Mouse (Mus musculus): ENCODE measurements around the gene Mrpl19. TPM values are rescaled to one million over a fixed set of nuclear protein-coding genes. Genes with fewer than 3 reads are reported as not detected.

Gene Mrpl19
- polyA plus RNA-seq, 1 experiment: 10.4 TPM

GRCm38 (mm10) chr6:81956399-81956798 is 9.4 kb downstream of the Mrpl19 start:
- WGBS: 87% methylated on average over 4 of the region's 4 CpGs
- no peaks in the 10 kb centered on the region; the same call in 1 of the 2 replicates for H3K4me1 ChIP-seq (ENCODE audit: control insufficient read depth, insufficient read depth, low read length)
- H3K27ac ChIP-seq (ENCODE audit: control insufficient read depth, insufficient read depth, low read depth, low read length, poor library complexity): no peak overlapping the region
- no peak for TF ChIP-seq CTCF (IDR thresholded peaks at IDR 0.05; ENCODE audit: control insufficient read depth, insufficient read depth, low read length)
- TF ChIP-seq POLR2A (IDR thresholded peaks at IDR 0.05; ENCODE audit: borderline replicate concordance, control insufficient read depth, low read depth, low read length): no peak
- no peak overlapping the region for H3K4me3 ChIP-seq (replicated peaks; ENCODE audit: control insufficient read depth, low read depth, low read length)

GRCm38 (mm10) chr6:81955133-81955532 is 10.6 kb downstream of the Mrpl19 start:
- no peak overlapping the region for H3K27ac ChIP-seq (ENCODE audit: control insufficient read depth, insufficient read depth, low read depth, low read length, poor library complexity)
- TF ChIP-seq CTCF (IDR thresholded peaks at IDR 0.05; ENCODE audit: control insufficient read depth, insufficient read depth, low read length): no peak
- no peak for TF ChIP-seq POLR2A (IDR thresholded peaks at IDR 0.05; ENCODE audit: borderline replicate concordance, control insufficient read depth, low read depth, low read length)
- 90% methylated on average over 5 of the region's 5 CpGs for WGBS

GRCm38 (mm10) chr6:81946906-81947305 is 18.9 kb downstream of the Mrpl19 start:
- H3K4me1 ChIP-seq (ENCODE audit: control insufficient read depth, insufficient read depth, low read length): no peaks in the 10 kb centered on the region
- H3K27ac ChIP-seq (ENCODE audit: control insufficient read depth, insufficient read depth, low read depth, low read length, poor library complexity): no peak overlapping the region
- 88% methylated on average over 6 of the region's 6 CpGs for WGBS

More at GRCm38 (mm10) chr6:81955133-81955532, 10.6 kb downstream of the Mrpl19 start:
- no peak overlapping the region for H3K4me3 ChIP-seq (replicated peaks; ENCODE audit: control insufficient read depth, low read depth, low read length)
- H3K4me1 ChIP-seq (ENCODE audit: control insufficient read depth, insufficient read depth, low read length): no peaks in the 10 kb centered on the region; the same call in 1 of the 2 replicates

GRCm38 (mm10) chr6:81944432-81944831 is 21.3 kb downstream of the Mrpl19 start:
- WGBS: 82% methylated on average over 3 of the region's 3 CpGs
- Histone ChIP-seq H3K4me3 (replicated peaks; ENCODE audit: control insufficient read depth, low read depth, low read length) (no peak overlapping the region), H3K4me1 (ENCODE audit: control insufficient read depth, insufficient read depth, low read length) (no peaks in the 10 kb centered on the region), H3K27ac (ENCODE audit: control insufficient read depth, insufficient read depth, low read depth, low read length, poor library complexity) (no peak overlapping the region)
- TF ChIP-seq CTCF (IDR thresholded peaks at IDR 0.05; ENCODE audit: control insufficient read depth, insufficient read depth, low read length): no peak
- no peak for TF ChIP-seq POLR2A (IDR thresholded peaks at IDR 0.05; ENCODE audit: borderline replicate concordance, control insufficient read depth, low read depth, low read length)

More at GRCm38 (mm10) chr6:81946906-81947305, 18.9 kb downstream of the Mrpl19 start:
- TF ChIP-seq CTCF (IDR thresholded peaks at IDR 0.05; ENCODE audit: control insufficient read depth, insufficient read depth, low read length): no peak
- TF ChIP-seq POLR2A (IDR thresholded peaks at IDR 0.05; ENCODE audit: borderline replicate concordance, control insufficient read depth, low read depth, low read length): no peak
- no peak overlapping the region for H3K4me3 ChIP-seq (replicated peaks; ENCODE audit: control insufficient read depth, low read depth, low read length)

- WGBS: 71% methylated on average over 2 of the region's 2 CpGs
- no peak overlapping the region for H3K27ac ChIP-seq (ENCODE audit: control insufficient read depth, insufficient read depth, low read depth, low read length, poor library complexity)
- TF ChIP-seq CTCF (IDR thresholded peaks at IDR 0.05; ENCODE audit: control insufficient read depth, insufficient read depth, low read length) (no peak), POLR2A (IDR thresholded peaks at IDR 0.05; ENCODE audit: borderline replicate concordance, control insufficient read depth, low read depth, low read length) (no peak)
- no peak overlapping the region for H3K4me3 ChIP-seq (replicated peaks; ENCODE audit: control insufficient read depth, low read depth, low read length)
- H3K4me1 ChIP-seq (ENCODE audit: control insufficient read depth, insufficient read depth, low read length): no peaks in the 10 kb centered on the region
These were observed 22.5 kb downstream of the Mrpl19 start for GRCm38 (mm10) chr6:81943281-81943680.

GRCm38 (mm10) chr6:81941718-81942117 is 24.0 kb downstream of the Mrpl19 start:
- Histone ChIP-seq H3K27ac (ENCODE audit: control insufficient read depth, insufficient read depth, low read depth, low read length, poor library complexity) (no peak overlapping the region), H3K4me3 (replicated peaks; ENCODE audit: control insufficient read depth, low read depth, low read length) (no peak overlapping the region), H3K4me1 (ENCODE audit: control insufficient read depth, insufficient read depth, low read length) (no peaks in the 10 kb centered on the region)
- TF ChIP-seq CTCF (IDR thresholded peaks at IDR 0.05; ENCODE audit: control insufficient read depth, insufficient read depth, low read length): no peak
- no peak for TF ChIP-seq POLR2A (IDR thresholded peaks at IDR 0.05; ENCODE audit: borderline replicate concordance, control insufficient read depth, low read depth, low read length)
- WGBS: 92% methylated on average over 5 of the region's 5 CpGs

GRCm38 (mm10) chr6:81933281-81933680 is 32.5 kb downstream of the Mrpl19 start:
- 88% methylated on average over 3 of the region's 3 CpGs for WGBS

GRCm38 (mm10) chr6:81929402-81929801 is 36.4 kb downstream of the Mrpl19 start:
- Histone ChIP-seq H3K4me1 (ENCODE audit: control insufficient read depth, insufficient read depth, low read length) (0 out of 2 replicates have a peak, but pooled peaks cover 2% of the 10 kb centered on the region), H3K27ac (ENCODE audit: control insufficient read depth, insufficient read depth, low read depth, low read length, poor library complexity) (no peak overlapping the region), H3K4me3 (replicated peaks; ENCODE audit: control insufficient read depth, low read depth, low read length) (no peak overlapping the region)
- TF ChIP-seq CTCF (IDR thresholded peaks at IDR 0.05; ENCODE audit: control insufficient read depth, insufficient read depth, low read length) (no peak), POLR2A (IDR thresholded peaks at IDR 0.05; ENCODE audit: borderline replicate concordance, control insufficient read depth, low read depth, low read length) (no peak)
- 89% methylated on average over 4 of the region's 4 CpGs for WGBS

More at GRCm38 (mm10) chr6:81933281-81933680, 32.5 kb downstream of the Mrpl19 start:
- Histone ChIP-seq H3K27ac (ENCODE audit: control insufficient read depth, insufficient read depth, low read depth, low read length, poor library complexity) (no peak overlapping the region), H3K4me1 (ENCODE audit: control insufficient read depth, insufficient read depth, low read length) (no peaks in the 10 kb centered on the region), H3K4me3 (replicated peaks; ENCODE audit: control insufficient read depth, low read depth, low read length) (no peak overlapping the region)
- no peak for TF ChIP-seq CTCF (IDR thresholded peaks at IDR 0.05; ENCODE audit: control insufficient read depth, insufficient read depth, low read length)

GRCm38 (mm10) chr6:81924304-81924703 is 41.5 kb downstream of the Mrpl19 start:
- H3K4me1 ChIP-seq (ENCODE audit: control insufficient read depth, insufficient read depth, low read length): peaks cover 3% of the 10 kb centered on the region
- 20% methylated on average over 5 of the region's 5 CpGs for WGBS
- TF ChIP-seq CTCF (IDR thresholded peaks at IDR 0.05; ENCODE audit: control insufficient read depth, insufficient read depth, low read length) (no peak), POLR2A (IDR thresholded peaks at IDR 0.05; ENCODE audit: borderline replicate concordance, control insufficient read depth, low read depth, low read length) (no peak)
- no peak overlapping the region for H3K27ac ChIP-seq (ENCODE audit: control insufficient read depth, insufficient read depth, low read depth, low read length, poor library complexity)
- H3K4me3 ChIP-seq (replicated peaks; ENCODE audit: control insufficient read depth, low read depth, low read length): peak overlapping the region; percentile 69
